Mouse (Mus musculus) neural tube, embryonic 13.5 days (tissue): Measurements from ENCODE around the gene Bach2. TPM values are rescaled to one million over a fixed set of nuclear protein-coding genes. Genes with fewer than 3 reads are reported as not detected.

ENCODE experiments used
- ATAC-seq: fragments of 200-750 bp; cut with Nextera tagmentation; 2 replicates; pipeline ENCODE4 v1.8.0; 2017; ENCODE audit warnings: low read depth, mild to moderate bottlenecking, moderate TSS enrichment, moderate library complexity
- H3K27ac ChIP-seq: fragments of 300-500 bp; sonication (generic); replicated peaks from 2 replicates; pipeline ENCODE4 v1.5.1; 2015; ENCODE audit warnings: moderate library complexity, mild to moderate bottlenecking, inconsistent platforms
- H3K27me3 ChIP-seq: fragments of 300-500 bp; sonication (generic); 2 replicates; pipeline ENCODE4 v1.6.1; 2015; ENCODE audit warnings: mild to moderate bottlenecking, inconsistent platforms
- H3K36me3 ChIP-seq: fragments of 300-500 bp; sonication (generic); 2 replicates; pipeline ENCODE4 v1.6.1; 2015; ENCODE audit warnings: mild to moderate bottlenecking, inconsistent platforms
- H3K4me1 ChIP-seq: fragments of 300-500 bp; sonication (generic); replicated peaks from 2 replicates; pipeline ENCODE4 v1.6.1; 2015; ENCODE audit warnings: inconsistent platforms
- H3K4me2 ChIP-seq: fragments of 300-500 bp; sonication (generic); 2 replicates; pipeline ENCODE4 v1.6.1; 2015; ENCODE audit warnings: inconsistent platforms, mild to moderate bottlenecking, moderate library complexity
- H3K4me3 ChIP-seq: fragments of 300-500 bp; sonication (generic); 2 replicates; pipeline ENCODE4 v1.5.1; 2015; ENCODE audit warnings: mild to moderate bottlenecking, inconsistent platforms
- H3K9ac ChIP-seq: fragments of 300-500 bp; sonication (generic); 2 replicates; pipeline ENCODE4 v1.6.1; 2015; ENCODE audit warnings: moderate library complexity, mild to moderate bottlenecking, inconsistent platforms
- H3K9me3 ChIP-seq: fragments of 300-500 bp; sonication (generic); 2 replicates; pipeline ENCODE4 v1.6.1; 2016; ENCODE audit warnings: inconsistent platforms
- WGBS: fragments of 180-500 bp; shearing (Covaris S2); methylation state at CpG from one replicate; pipeline ENCODE4 v1.1.7; 2015; 5-methylcytosine and 5-hydroxymethylcytosine counted together
- polyA plus RNA-seq: library from polyadenylated mRNA; unstranded; fragments of >200 nt; fragmentation: Nextera tagmentation; extraction: Ambion mirVana; gene quantifications from 2 replicates; pipeline ENCODE4 v1.2.1, GENCODE M21; 2015

Gene Bach2
- polyA plus RNA-seq, 1 experiment from 2014 or later: 37.7 TPM

GRCm38 (mm10) chr4:32414959-32415358, 176.4 kb downstream of the Bach2 start:
- peak overlapping the region; percentile 28; the same call in 1 of the 2 replicates for H3K27ac ChIP-seq
- H3K36me3 ChIP-seq: no peaks in the 10 kb centered on the region
- H3K4me3 ChIP-seq: no peak overlapping the region
- H3K27me3 ChIP-seq: no peaks in the 10 kb centered on the region
- 67% methylated on average over 7 of the region's 7 CpGs for WGBS
- no peak overlapping the region for H3K4me2 ChIP-seq
- H3K4me1 ChIP-seq: peaks cover 23% of the 10 kb centered on the region
- H3K9ac ChIP-seq: no peak overlapping the region
- no peaks in the 10 kb centered on the region for H3K9me3 ChIP-seq
- no peak for ATAC-seq

DNA sequence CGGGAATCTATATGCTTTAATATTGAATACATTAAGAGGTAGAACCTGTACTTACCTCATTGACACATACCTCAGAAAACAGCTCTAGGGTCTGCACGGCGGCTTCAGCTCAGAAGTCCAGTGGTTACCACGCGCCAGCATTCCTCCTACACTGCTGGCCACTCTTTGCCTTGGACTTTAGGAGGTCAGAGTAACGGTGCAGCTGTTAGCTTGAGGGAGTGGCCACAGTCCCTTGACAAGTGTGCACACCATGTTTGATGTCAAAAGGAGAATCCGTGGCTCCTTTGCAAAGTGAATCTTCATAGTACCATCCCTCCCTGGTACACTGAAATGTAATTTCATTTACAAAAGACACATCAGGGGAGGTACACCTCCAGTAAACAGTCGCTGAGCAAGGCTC, 179.3 kb downstream of the Bach2 start:
- Histone ChIP-seq H3K27me3 (no peaks in the 10 kb centered on the region), H3K4me2 (no peak overlapping the region), H3K36me3 (no peaks in the 10 kb centered on the region), H3K4me1 (peaks cover 37% of the 10 kb centered on the region), H3K4me3 (no peak overlapping the region), H3K27ac (no peak overlapping the region), H3K9me3 (no peaks in the 10 kb centered on the region), H3K9ac (no peak overlapping the region)
- 91% methylated on average over 8 of the region's 8 CpGs for WGBS
- ATAC-seq: no peak

- WGBS: 76% methylated on average over 8 of the region's 8 CpGs
- Histone ChIP-seq H3K9ac (no peak overlapping the region), H3K9me3 (no peaks in the 10 kb centered on the region), H3K36me3 (no peaks in the 10 kb centered on the region), H3K27ac (peak overlapping the region; percentile 61; the same call in 1 of the 2 replicates), H3K4me3 (no peak overlapping the region), H3K27me3 (no peaks in the 10 kb centered on the region), H3K4me1 (peaks cover 50% of the 10 kb centered on the region), H3K4me2 (no peak overlapping the region)
- ATAC-seq: no peak
These were observed 183.0 kb downstream of the Bach2 start for GRCm38 (mm10) chr4:32421570-32421969.

GRCm38 (mm10) chr4:32422427-32422826, 183.8 kb downstream of the Bach2 start:
- Histone ChIP-seq H3K4me2 (no peak overlapping the region), H3K36me3 (no peaks in the 10 kb centered on the region), H3K27me3 (no peaks in the 10 kb centered on the region), H3K4me3 (no peak overlapping the region), H3K9ac (no peak overlapping the region), H3K4me1 (peaks cover 58% of the 10 kb centered on the region), H3K9me3 (no peaks in the 10 kb centered on the region), H3K27ac (peak overlapping the region; percentile 61; the same call in 1 of the 2 replicates)
- ATAC-seq: no peak
- 53% methylated on average over 4 of the region's 4 CpGs for WGBS

DNA sequence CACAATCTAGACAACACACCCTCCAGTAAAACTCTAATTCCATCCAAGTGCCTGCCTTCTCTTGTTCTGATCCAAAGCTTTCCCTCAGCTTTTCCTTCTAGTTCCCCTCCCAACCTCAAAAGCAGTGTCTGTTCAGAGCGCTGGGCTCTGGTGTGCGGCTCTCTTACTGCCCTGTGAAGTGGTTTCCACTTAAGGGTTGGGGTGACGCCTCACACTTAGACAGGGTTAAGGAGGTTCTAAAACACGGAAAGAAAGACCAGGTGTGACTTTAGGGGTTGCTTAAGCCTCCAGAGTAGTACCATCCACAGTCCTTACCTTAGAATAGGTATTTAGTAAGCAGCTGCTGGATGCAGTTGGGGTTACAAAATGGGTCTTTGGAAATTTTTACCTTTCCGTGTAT, 185.1 kb downstream of the Bach2 start:
- Histone ChIP-seq H3K4me2 (no peak overlapping the region), H3K4me1 (peaks cover 71% of the 10 kb centered on the region)
- WGBS: 90% methylated on average over 5 of the region's 5 CpGs

DNA sequence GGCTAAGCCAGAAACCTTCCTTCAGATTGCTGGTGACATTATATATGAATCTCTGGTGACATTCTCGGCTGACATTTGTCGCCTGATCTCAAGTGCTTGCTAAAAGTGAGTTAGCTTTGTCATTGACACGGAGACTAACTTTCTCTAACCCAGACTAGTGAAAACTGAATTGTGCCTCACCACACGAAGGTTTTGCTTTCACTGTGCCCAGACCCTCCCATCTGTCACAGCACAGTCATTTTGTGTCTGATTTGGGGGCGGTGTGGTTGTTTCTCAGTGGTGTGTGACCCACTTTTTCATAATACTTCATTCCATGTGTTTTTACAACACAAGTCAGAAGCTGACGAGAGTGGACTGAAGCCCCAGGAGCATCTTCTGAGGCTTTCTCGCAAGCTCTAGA, 185.8 kb downstream of the Bach2 start:
- WGBS: 84% methylated on average over 7 of the region's 7 CpGs

More for the DNA sequence above, 185.1 kb downstream of the Bach2 start:
- Histone ChIP-seq H3K9ac (no peak overlapping the region), H3K9me3 (no peaks in the 10 kb centered on the region), H3K27me3 (no peaks in the 10 kb centered on the region), H3K36me3 (no peaks in the 10 kb centered on the region), H3K27ac (no peak overlapping the region), H3K4me3 (no peak overlapping the region)
- no peak for ATAC-seq

GRCm38 (mm10) chr4:32425060-32425459, 186.5 kb downstream of the Bach2 start:
- Histone ChIP-seq H3K27ac (no peak overlapping the region), H3K36me3 (no peaks in the 10 kb centered on the region), H3K4me2 (no peak overlapping the region), H3K27me3 (no peaks in the 10 kb centered on the region), H3K9ac (no peak overlapping the region), H3K4me3 (no peak overlapping the region), H3K9me3 (no peaks in the 10 kb centered on the region), H3K4me1 (peaks cover 85% of the 10 kb centered on the region)
- WGBS: 80% methylated on average over 7 of the region's 7 CpGs
- ATAC-seq: no peak

More for the DNA sequence above, 185.8 kb downstream of the Bach2 start:
- ATAC-seq: no peak
- H3K9me3 ChIP-seq: no peaks in the 10 kb centered on the region
- no peak overlapping the region for H3K4me3 ChIP-seq
- H3K4me2 ChIP-seq: no peak overlapping the region
- no peak overlapping the region for H3K27ac ChIP-seq
- no peaks in the 10 kb centered on the region for H3K36me3 ChIP-seq
- no peaks in the 10 kb centered on the region for H3K27me3 ChIP-seq
- peaks cover 78% of the 10 kb centered on the region for H3K4me1 ChIP-seq
- H3K9ac ChIP-seq: no peak overlapping the region

GRCm38 (mm10) chr4:32425641-32426040, 187.0 kb downstream of the Bach2 start:
- Histone ChIP-seq H3K9ac (no peak overlapping the region), H3K4me3 (no peak overlapping the region), H3K9me3 (no peaks in the 10 kb centered on the region), H3K36me3 (no peaks in the 10 kb centered on the region), H3K4me1 (peaks cover 90% of the 10 kb centered on the region), H3K27ac (no peak overlapping the region), H3K27me3 (no peaks in the 10 kb centered on the region), H3K4me2 (no peak overlapping the region)
- WGBS: 94% methylated on average over 3 of the region's 3 CpGs
- no peak for ATAC-seq

- Histone ChIP-seq H3K4me2 (no peak overlapping the region), H3K4me1 (peaks cover 94% of the 10 kb centered on the region), H3K4me3 (no peak overlapping the region), H3K27me3 (no peaks in the 10 kb centered on the region), H3K9me3 (no peaks in the 10 kb centered on the region), H3K27ac (peak overlapping the region; percentile 79), H3K36me3 (no peaks in the 10 kb centered on the region), H3K9ac (no peak overlapping the region)
- peak; percentile 20; the same call in 1 of the 2 replicates for ATAC-seq
- 74% methylated on average over 27 of the region's 27 CpGs for WGBS
These were observed 188.4 kb downstream of the Bach2 start for GRCm38 (mm10) chr4:32426779-32427577.

- H3K4me1 ChIP-seq: peaks cover 94% of the 10 kb centered on the region
- H3K27me3 ChIP-seq: no peaks in the 10 kb centered on the region
- WGBS: 32% methylated on average over 9 of the region's 9 CpGs
- no peak overlapping the region for H3K4me3 ChIP-seq
- 0 out of 2 replicates have a peak, but pooled peaks have one; percentile 10 for ATAC-seq
- H3K27ac ChIP-seq: peak overlapping the region; percentile 79
- H3K36me3 ChIP-seq: no peaks in the 10 kb centered on the region
- 0 out of 2 replicates have a peak overlapping the region, but pooled peaks have one; percentile 13 for H3K9ac ChIP-seq
- no peaks in the 10 kb centered on the region for H3K9me3 ChIP-seq
- no peak overlapping the region for H3K4me2 ChIP-seq
These were observed 190.1 kb downstream of the Bach2 start for GRCm38 (mm10) chr4:32428738-32429137.

DNA sequence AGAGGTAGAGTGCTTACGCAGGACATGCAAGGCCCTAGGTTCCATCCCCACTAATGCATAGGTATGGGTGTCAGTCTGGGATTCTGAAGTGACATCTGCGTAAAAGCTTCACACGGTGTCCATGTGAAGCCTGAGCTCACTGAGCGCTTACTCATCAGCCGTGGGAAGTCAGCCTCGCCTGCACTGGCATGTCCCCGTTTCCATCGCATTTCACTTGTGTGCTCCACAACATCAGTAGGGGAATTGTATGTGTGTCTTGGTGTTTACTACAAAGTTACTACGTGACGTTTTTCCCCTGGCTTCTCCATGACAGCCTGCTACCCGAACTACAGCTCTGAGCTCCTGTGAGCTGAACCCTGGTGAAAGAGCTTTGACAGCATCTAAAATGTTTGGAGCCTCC, 191.5 kb downstream of the Bach2 start:
- H3K9me3 ChIP-seq: no peaks in the 10 kb centered on the region
- no peak overlapping the region for H3K9ac ChIP-seq
- H3K27ac ChIP-seq: peak overlapping the region; percentile 79; the same call in 1 of the 2 replicates
- H3K4me1 ChIP-seq: peaks cover 85% of the 10 kb centered on the region
- no peak overlapping the region for H3K4me2 ChIP-seq
- no peak overlapping the region for H3K4me3 ChIP-seq
- H3K36me3 ChIP-seq: no peaks in the 10 kb centered on the region
- ATAC-seq: no peak
- no peaks in the 10 kb centered on the region for H3K27me3 ChIP-seq
- WGBS: 74% methylated on average over 11 of the region's 11 CpGs

DNA sequence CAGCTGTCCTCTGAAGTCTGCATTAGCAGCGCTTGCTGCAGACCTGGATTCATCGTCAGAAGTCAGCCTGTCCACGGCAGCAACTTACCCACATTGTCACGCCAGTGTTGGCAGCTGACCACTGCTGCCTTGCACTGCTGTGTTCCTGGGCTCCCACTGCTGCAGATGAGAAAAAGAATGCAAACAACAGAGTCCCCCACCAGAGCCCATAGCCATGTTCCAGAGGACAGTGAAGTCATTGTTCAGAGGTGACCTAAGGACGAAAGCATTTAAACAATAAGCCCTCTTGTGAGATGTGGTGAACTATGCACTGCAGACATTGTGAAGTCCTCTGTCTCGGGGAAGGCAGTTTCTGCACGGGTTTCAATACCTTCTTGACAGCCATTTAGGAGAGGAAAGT, 192.4 kb downstream of the Bach2 start:
- 9% methylated on average over 7 of the region's 7 CpGs for WGBS
- no peaks in the 10 kb centered on the region for H3K9me3 ChIP-seq
- H3K4me2 ChIP-seq: peak overlapping the region; percentile 25
- no peaks in the 10 kb centered on the region for H3K36me3 ChIP-seq
- H3K9ac ChIP-seq: peak overlapping the region; percentile 53
- no peaks in the 10 kb centered on the region for H3K27me3 ChIP-seq
- H3K4me1 ChIP-seq: peaks cover 91% of the 10 kb centered on the region
- no peak overlapping the region for H3K4me3 ChIP-seq
- peak overlapping the region; percentile 84 for H3K27ac ChIP-seq
- ATAC-seq: 0 out of 2 replicates have a peak, but pooled peaks have one; percentile 13
